Mouse (Mus musculus): ENCODE results near the gene Nudt8. TPM values are rescaled to one million over a fixed set of nuclear protein-coding genes. Genes with fewer than 3 reads are reported as not detected.
"Not testable (repeated sequence)": the region's sequence is repeated elsewhere in the genome, so short reads cannot be mapped to it uniquely, and the experiment has no call there.

Gene Nudt8
- polyA plus RNA-seq, 1 experiment from 2014 or later = 25.5 TPM

DNA sequence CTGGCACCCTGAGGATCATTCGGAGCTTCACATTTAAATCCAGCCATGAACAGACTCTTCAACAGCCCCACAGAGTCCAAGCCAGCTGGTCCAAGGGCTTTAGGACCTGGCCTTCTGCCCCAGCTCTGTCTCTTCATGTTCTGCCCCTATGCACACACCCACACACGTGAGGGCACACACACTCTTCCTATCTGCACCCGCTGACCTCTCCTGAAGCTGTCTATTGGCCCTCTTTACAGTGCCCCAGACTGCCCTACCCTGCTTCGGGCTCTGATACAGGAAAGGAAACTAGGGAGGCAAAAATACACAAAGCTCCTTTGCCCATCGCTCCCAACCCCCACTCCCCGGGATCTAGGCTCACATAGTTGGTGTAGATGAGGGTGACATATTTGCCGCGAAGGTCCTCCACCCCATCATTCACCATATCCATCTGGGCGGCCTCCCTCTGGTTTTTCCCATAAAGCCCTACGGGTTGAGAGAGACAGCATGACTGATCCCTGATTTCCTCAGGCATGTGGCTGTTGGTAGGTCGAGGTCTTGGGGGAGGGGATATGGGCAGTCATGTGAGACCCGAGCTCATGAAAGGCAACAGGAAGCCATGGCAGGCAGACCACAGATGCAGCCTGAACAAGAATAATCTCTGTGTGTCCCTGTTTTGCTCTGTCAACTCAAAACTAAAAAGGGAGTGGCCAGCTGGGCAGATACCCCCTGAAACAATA, 36.1 kb downstream of the Nudt8 start:
- H3K4me3 ChIP-seq (ENCODE audit: low read length) = no peak overlapping the region
- peaks cover 7% of the 10 kb centered on the region for H3K4me1 ChIP-seq (ENCODE audit: control insufficient read depth, insufficient read depth, low read depth, low read length)
- H3K27ac ChIP-seq (ENCODE audit: low read depth, low read length) = no peak overlapping the region
- H3K36me3 ChIP-seq (ENCODE audit: control insufficient read depth, insufficient read depth, low read length) = no peaks in the 10 kb centered on the region
- WGBS = 70% methylated on average over 12 of the region's 12 CpGs
- ATAC-seq = no peak
- H3K9ac ChIP-seq (ENCODE audit: low read depth, low read length) = no peak overlapping the region
- H3K27me3 ChIP-seq (replicated peaks; ENCODE audit: control insufficient read depth, insufficient read depth, low read length) = no peaks in the 10 kb centered on the region
- H3K4me2 ChIP-seq (ENCODE audit: low read length) = peak overlapping the region; percentile 34
- H3K9me3 ChIP-seq (ENCODE audit: control insufficient read depth, low read length) = no peaks in the 10 kb centered on the region

DNA sequence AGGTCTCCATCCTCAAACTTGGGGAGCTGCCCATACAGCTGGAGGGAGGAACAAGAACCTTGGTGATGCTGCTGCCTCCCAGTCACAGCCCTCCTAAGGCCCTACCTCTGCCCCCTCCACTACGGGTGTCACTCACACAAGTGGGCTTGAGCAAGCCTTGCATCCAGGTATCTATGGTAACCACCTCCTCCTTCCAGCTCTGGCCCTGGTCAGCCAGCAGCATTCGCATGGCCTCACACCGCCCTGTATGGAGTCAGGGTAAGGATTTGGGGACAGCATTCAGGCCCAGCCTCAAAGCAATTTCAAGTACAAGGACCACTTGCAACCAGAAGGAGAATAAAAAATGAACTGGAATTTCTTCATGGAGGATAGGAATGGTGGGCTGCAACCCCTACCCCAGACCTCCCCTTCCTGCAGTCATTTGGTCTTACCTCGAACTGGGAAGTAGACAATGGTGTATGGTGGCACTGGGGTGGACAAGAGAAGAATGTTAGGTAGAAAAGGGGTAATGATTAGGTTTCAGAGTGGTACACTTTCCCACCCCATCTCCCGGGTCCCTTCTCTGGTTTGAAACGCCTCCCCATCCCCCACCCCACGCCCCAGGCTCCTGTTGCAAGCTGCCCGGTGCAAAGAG, 36.9 kb downstream of the Nudt8 start:
- ATAC-seq = peak; percentile 62
- H3K4me1 ChIP-seq (ENCODE audit: control insufficient read depth, insufficient read depth, low read depth, low read length); H3K27me3 ChIP-seq (replicated peaks; ENCODE audit: control insufficient read depth, insufficient read depth, low read length); H3K9me3 ChIP-seq (ENCODE audit: control insufficient read depth, low read length); H3K36me3 ChIP-seq (ENCODE audit: control insufficient read depth, insufficient read depth, low read length): not testable (repeated sequence)
- H3K4me3 ChIP-seq (ENCODE audit: low read length) = peak overlapping the region; percentile 73
- peak overlapping the region; percentile 70 for H3K27ac ChIP-seq (ENCODE audit: low read depth, low read length)
- WGBS = 23% methylated on average over 7 of the region's 8 CpGs
- H3K4me2 ChIP-seq (ENCODE audit: low read length) = peak overlapping the region; percentile 65
- H3K9ac ChIP-seq (ENCODE audit: low read depth, low read length) = peak overlapping the region; percentile 89

DNA sequence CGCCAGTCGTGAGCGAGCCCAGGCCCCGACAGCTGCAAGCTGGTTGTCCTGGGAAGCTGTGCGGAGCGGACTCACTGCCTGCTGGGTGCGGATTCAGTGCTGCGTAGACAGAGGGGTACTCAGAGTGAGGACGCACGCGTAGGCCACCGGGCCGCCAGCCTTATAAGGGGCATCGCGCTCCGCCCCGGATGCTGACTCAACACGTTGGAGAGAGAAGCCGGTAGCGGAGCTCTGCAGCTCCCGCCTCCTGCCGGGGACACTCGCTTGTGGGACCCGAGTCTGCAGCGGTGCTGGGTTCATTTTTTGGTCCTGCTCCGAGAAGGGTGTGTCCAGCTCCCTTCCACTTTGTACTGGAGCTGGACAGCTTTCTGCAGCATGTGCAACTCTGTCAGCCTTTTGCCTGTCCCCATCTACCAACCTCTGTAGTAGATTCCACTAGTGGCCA, 37.4 kb downstream of the Nudt8 start, which contains the start of gene Gstp1:
Gstp1 (minus strand) TSS at position 198 of the 445 bp plus-strand sequence.
- no peaks in the 10 kb centered on the region for H3K27me3 ChIP-seq (replicated peaks; ENCODE audit: control insufficient read depth, insufficient read depth, low read length)
- H3K27ac ChIP-seq (ENCODE audit: low read depth, low read length) = peak within 1 kb of the TSS; percentile 70
- peak; percentile 95 for ATAC-seq
- H3K4me3 ChIP-seq (ENCODE audit: low read length) = peak within 1 kb of the TSS; percentile 73
- peak within 1 kb of the TSS; percentile 89 for H3K9ac ChIP-seq (ENCODE audit: low read depth, low read length)
- peaks cover 7% of the 10 kb centered on the region for H3K4me1 ChIP-seq (ENCODE audit: control insufficient read depth, insufficient read depth, low read depth, low read length)
- no peaks in the 10 kb centered on the region for H3K36me3 ChIP-seq (ENCODE audit: control insufficient read depth, insufficient read depth, low read length)
- 0% methylated on average over 25 of the region's 26 CpGs for WGBS
- H3K9me3 ChIP-seq (ENCODE audit: control insufficient read depth, low read length) = no peaks in the 10 kb centered on the region
- H3K4me2 ChIP-seq (ENCODE audit: low read length) = peak within 1 kb of the TSS; percentile 65

DNA sequence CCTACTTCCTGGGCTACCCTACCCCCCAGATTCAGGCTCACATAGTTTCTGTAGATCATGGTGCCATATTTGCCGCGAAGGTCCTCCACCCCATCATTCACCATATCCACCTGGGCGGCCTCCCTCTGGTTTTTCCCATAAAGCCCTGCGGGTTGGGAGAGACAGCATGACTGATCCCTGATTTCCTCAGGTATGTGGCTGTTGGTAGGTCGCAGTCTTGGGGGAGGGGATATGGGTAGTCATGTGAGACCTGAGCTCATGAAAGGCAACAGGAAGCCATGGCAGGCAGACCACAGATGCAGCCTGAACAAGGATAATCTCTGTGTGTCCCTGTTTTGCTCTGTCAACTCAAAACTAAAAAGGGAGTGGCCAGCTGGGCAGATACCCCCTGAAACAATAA, 40.6 kb downstream of the Nudt8 start:
- not testable (repeated sequence) for ATAC-seq; H3K27me3 ChIP-seq (replicated peaks; ENCODE audit: control insufficient read depth, insufficient read depth, low read length); H3K36me3 ChIP-seq (ENCODE audit: control insufficient read depth, insufficient read depth, low read length); H3K9me3 ChIP-seq (ENCODE audit: control insufficient read depth, low read length); H3K4me2 ChIP-seq (ENCODE audit: low read length); H3K4me3 ChIP-seq (ENCODE audit: low read length); H3K4me1 ChIP-seq (ENCODE audit: control insufficient read depth, insufficient read depth, low read depth, low read length); H3K9ac ChIP-seq (ENCODE audit: low read depth, low read length); H3K27ac ChIP-seq (ENCODE audit: low read depth, low read length)
- WGBS = 84% methylated on average over 5 of the region's 5 CpGs

DNA sequence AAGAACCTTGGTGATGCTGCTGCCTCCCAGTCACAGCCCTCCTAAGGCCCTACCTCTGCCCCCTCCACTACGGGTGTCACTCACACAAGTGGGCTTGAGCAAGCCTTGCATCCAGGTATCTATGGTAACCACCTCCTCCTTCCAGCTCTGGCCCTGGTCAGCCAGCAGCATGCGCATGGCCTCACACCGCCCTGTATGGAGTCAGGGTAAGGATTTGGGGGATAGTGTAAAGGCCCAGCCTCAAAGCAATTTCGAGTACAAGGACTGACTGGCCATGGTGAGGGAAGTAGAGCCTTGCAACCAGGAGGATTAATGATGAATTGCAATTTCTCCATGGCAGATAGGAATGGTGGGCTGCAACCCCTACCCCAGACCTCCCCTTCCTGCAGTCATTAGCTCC, 41.1 kb downstream of the Nudt8 start:
- H3K27me3 ChIP-seq (replicated peaks; ENCODE audit: control insufficient read depth, insufficient read depth, low read length); ATAC-seq; H3K4me3 ChIP-seq (ENCODE audit: low read length); H3K9me3 ChIP-seq (ENCODE audit: control insufficient read depth, low read length); H3K9ac ChIP-seq (ENCODE audit: low read depth, low read length); H3K27ac ChIP-seq (ENCODE audit: low read depth, low read length); H3K4me1 ChIP-seq (ENCODE audit: control insufficient read depth, insufficient read depth, low read depth, low read length); H3K4me2 ChIP-seq (ENCODE audit: low read length); H3K36me3 ChIP-seq (ENCODE audit: control insufficient read depth, insufficient read depth, low read length): not testable (repeated sequence)
- 90% methylated on average over 3 of the region's 4 CpGs for WGBS

DNA sequence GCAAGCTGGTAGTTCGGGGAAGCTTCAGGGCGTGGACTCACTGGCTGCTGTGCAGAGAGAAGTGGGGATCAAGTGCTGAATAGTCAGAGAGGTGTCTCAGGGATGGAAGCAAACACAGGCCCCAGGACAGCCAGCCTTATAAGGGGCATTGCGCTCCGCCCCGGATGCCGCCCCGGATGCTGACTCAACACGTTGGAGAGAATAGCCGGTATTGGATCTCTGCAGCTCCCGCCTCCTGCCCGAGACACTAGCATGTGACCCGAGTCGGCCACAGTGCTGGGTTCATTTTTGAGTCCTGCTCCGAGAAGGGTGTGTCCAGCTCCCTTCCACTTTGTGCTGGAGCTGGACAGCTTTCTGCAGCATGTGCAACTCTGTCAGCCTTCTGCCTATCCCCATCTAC, 41.7 kb downstream of the Nudt8 start:
- no peak for ATAC-seq
- Histone ChIP-seq H3K4me3 (ENCODE audit: low read length) (no peak overlapping the region), H3K9me3 (ENCODE audit: control insufficient read depth, low read length) (no peaks in the 10 kb centered on the region), H3K9ac (ENCODE audit: low read depth, low read length) (no peak overlapping the region), H3K27ac (ENCODE audit: low read depth, low read length) (no peak overlapping the region), H3K4me1 (ENCODE audit: control insufficient read depth, insufficient read depth, low read depth, low read length) (no peaks in the 10 kb centered on the region; the same call in 1 of the 2 replicates), H3K4me2 (ENCODE audit: low read length) (no peak overlapping the region), H3K27me3 (replicated peaks; ENCODE audit: control insufficient read depth, insufficient read depth, low read length) (no peaks in the 10 kb centered on the region), H3K36me3 (ENCODE audit: control insufficient read depth, insufficient read depth, low read length) (no peaks in the 10 kb centered on the region)
- whole genome bisulfite sequencing = 68% methylated on average over 14 of the region's 14 CpGs

DNA sequence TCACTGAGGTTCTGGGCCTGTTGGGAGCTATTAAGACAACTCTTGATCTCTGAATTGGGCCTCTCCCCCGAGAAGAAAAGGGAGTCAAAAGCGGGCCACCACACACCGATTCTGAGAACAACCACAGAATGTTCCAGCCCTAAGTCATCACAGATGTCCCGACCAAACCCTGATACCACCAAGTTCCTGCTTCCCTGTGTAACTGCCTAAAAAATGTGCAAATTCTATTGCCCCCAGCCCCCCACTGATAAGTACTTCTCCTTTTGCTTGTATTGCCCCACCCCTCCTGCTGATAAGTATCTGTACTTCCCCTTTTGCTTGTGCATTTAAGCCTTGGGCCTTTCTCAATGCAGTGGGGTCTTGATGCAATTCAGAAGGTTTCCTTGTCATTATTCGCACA, 43.7 kb downstream of the Nudt8 start:
- H3K9me3 ChIP-seq (ENCODE audit: control insufficient read depth, low read length); ATAC-seq; H3K4me1 ChIP-seq (ENCODE audit: control insufficient read depth, insufficient read depth, low read depth, low read length); H3K4me3 ChIP-seq (ENCODE audit: low read length); H3K4me2 ChIP-seq (ENCODE audit: low read length); H3K27me3 ChIP-seq (replicated peaks; ENCODE audit: control insufficient read depth, insufficient read depth, low read length); H3K36me3 ChIP-seq (ENCODE audit: control insufficient read depth, insufficient read depth, low read length); H3K27ac ChIP-seq (ENCODE audit: low read depth, low read length); H3K9ac ChIP-seq (ENCODE audit: low read depth, low read length): not testable (repeated sequence)
- 89% methylated on average over 5 of the region's 5 CpGs for WGBS

DNA sequence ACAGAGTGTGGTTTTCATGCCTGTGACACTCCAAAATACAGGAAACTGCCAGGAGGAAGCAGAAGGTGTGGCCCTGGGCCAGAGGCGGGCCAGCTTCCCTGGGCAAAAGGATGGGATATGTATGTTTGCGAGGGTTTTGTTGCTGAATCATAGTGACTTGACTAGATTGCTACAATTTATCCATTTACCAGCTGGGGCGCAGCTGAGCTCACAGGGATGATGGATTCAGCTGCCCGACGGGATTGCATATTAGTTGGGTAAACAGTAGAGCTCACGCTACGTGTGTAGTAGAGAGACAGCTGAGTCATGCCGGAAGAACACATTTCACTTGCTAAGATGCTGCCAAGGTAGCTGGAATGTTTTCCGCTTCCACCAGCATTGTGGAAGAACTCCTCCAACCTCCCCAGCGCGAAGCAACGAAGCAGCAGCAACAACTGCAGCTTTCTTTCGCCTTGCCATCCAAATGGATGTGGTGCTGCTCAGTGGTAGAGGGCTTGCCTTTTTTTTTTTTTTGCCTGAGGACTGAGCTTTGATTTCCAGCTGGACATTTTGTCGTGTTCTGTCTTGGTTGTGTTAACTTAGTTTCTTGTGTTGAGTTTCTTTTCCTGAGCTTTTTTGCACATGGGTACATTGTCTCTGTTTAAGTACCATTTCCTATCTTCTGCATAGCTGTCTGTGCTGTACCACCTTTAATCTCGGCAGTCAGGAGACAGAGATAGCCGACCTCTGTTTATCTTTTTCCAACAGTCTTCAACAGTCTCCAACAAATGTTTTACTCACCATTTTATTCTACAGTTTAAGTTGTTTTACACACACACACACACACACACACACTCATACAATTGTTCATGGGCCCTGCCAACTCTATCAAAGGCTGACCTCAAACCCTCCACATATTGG, 45.8 kb downstream of the Nudt8 start, which contains the start of gene Gstp2:
Gstp2 (minus strand) TSS at position 58 of the 900 bp plus-strand sequence.
- Histone ChIP-seq H3K9ac (ENCODE audit: low read depth, low read length) (no peak within 1 kb of the TSS), H3K36me3 (ENCODE audit: control insufficient read depth, insufficient read depth, low read length) (no peaks in the 10 kb centered on the region), H3K9me3 (ENCODE audit: control insufficient read depth, low read length) (no peaks in the 10 kb centered on the region), H3K27ac (ENCODE audit: low read depth, low read length) (no peak within 1 kb of the TSS), H3K4me1 (ENCODE audit: control insufficient read depth, insufficient read depth, low read depth, low read length) (no peaks in the 10 kb centered on the region), H3K4me2 (ENCODE audit: low read length) (peak within 1 kb of the TSS; percentile 41), H3K27me3 (replicated peaks; ENCODE audit: control insufficient read depth, insufficient read depth, low read length) (no peaks in the 10 kb centered on the region), H3K4me3 (ENCODE audit: low read length) (no peak within 1 kb of the TSS)
- 0 out of 2 replicates have a peak, but pooled peaks have one; percentile 48 for ATAC-seq
- 45% methylated on average over 16 of the region's 16 CpGs for WGBS

DNA sequence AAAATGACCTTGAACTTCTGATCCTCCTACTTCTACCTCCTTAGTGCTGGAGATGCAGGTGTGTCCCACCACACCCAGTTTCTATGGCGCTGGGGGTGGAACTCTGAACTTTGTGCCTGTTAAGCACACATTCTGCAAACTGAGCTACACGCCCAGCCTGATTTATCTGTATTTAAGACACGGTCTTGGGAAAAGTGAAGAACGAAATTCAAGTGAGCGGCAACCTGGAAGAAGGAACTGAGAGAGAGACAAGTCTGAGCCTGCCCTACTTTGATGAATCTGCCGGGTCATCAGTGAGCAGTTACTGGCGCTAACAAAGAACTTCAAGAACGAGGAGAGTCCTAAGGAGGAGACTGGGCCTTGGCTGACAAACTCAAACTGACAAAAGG, 46.5 kb downstream of the Nudt8 start:
- H3K4me1 ChIP-seq (ENCODE audit: control insufficient read depth, insufficient read depth, low read depth, low read length) = no peaks in the 10 kb centered on the region
- no peaks in the 10 kb centered on the region for H3K36me3 ChIP-seq (ENCODE audit: control insufficient read depth, insufficient read depth, low read length)
- H3K27me3 ChIP-seq (replicated peaks; ENCODE audit: control insufficient read depth, insufficient read depth, low read length) = no peaks in the 10 kb centered on the region
- H3K4me2 ChIP-seq (ENCODE audit: low read length) = no peak overlapping the region
- 91% methylated on average over 8 of the region's 8 CpGs for WGBS
- no peak overlapping the region for H3K27ac ChIP-seq (ENCODE audit: low read depth, low read length)
- H3K9me3 ChIP-seq (ENCODE audit: control insufficient read depth, low read length) = no peaks in the 10 kb centered on the region
- no peak for ATAC-seq
- H3K4me3 ChIP-seq (ENCODE audit: low read length) = no peak overlapping the region
- no peak overlapping the region for H3K9ac ChIP-seq (ENCODE audit: low read depth, low read length)
